Mouse (Mus musculus): Measurements from ENCODE around the gene Klhdc9. TPM values are rescaled to one million over a fixed set of nuclear protein-coding genes. Genes with fewer than 3 reads are reported as not detected.
"Not testable (repeated sequence)": the region's sequence is repeated elsewhere in the genome, so short reads cannot be mapped to it uniquely, and the experiment has no call there.

Klhdc9 gene
- polyA plus RNA-seq, 1 experiment from 2014 or later: 0.48 TPM

- Histone ChIP-seq H3K36me3 (ENCODE audit: control insufficient read depth, insufficient read depth) (peaks cover 50% of the 10 kb centered on the region), H3K27me3 (replicated peaks; ENCODE audit: control insufficient read depth, insufficient read depth, low read length) (no peaks in the 10 kb centered on the region), H3K27ac (ENCODE audit: low read depth, low read length) (peak overlapping the region; percentile 37; the same call in 1 of the 2 replicates), H3K4me3 (ENCODE audit: low read depth, low read length) (no peak overlapping the region), H3K4me2 (replicated peaks; ENCODE audit: low read depth) (0 out of 2 replicates have a peak overlapping the region, but pooled peaks have one; percentile 14), H3K9ac (ENCODE audit: low read depth, low read length) (no peak overlapping the region), H3K9me3 (ENCODE audit: control insufficient read depth) (no peaks in the 10 kb centered on the region), H3K4me1 (replicated peaks; ENCODE audit: control insufficient read depth, insufficient read depth, low read length) (no peaks in the 10 kb centered on the region; the same call in 1 of the 2 replicates)
- TF ChIP-seq CTCF (IDR thresholded peaks at IDR 0.05; ENCODE audit: low read depth): no peak
- ATAC-seq: peak; percentile 18; the same call in 1 of the 2 replicates
- 76% methylated on average over 16 of the region's 16 CpGs for WGBS
Observed at GRCm38 (mm10) chr1:171342262-171343207, 18.1 kb downstream of the Klhdc9 start.

DNA sequence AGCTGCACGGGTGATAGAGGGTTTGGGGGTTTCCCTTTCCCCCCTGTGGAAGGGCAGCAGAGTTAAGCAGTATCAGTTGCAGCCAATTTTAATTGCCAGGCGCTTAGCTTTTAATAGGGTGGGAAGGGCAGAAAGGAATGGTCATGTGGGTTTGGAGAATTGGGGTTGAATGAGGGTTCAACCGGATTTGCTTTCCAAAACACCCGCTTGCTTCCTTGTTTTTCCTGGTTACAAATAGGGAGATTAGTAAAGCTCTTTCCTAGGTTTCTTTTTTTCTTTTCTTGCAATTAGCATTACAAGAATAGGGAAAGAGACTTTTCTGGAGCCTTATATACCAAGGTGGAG is 30.4 kb downstream of the Klhdc9 start:
- Histone ChIP-seq H3K4me2 (replicated peaks; ENCODE audit: low read depth) (peak overlapping the region; percentile 82), H3K4me3 (ENCODE audit: low read depth, low read length) (peak overlapping the region; percentile 88), H3K36me3 (ENCODE audit: control insufficient read depth, insufficient read depth) (no peaks in the 10 kb centered on the region), H3K27me3 (replicated peaks; ENCODE audit: control insufficient read depth, insufficient read depth, low read length) (no peaks in the 10 kb centered on the region), H3K4me1 (replicated peaks; ENCODE audit: control insufficient read depth, insufficient read depth, low read length) (0 out of 2 replicates have a peak, but pooled peaks cover 7% of the 10 kb centered on the region), H3K9ac (ENCODE audit: low read depth, low read length) (peak overlapping the region; percentile 95), H3K9me3 (ENCODE audit: control insufficient read depth) (no peaks in the 10 kb centered on the region), H3K27ac (ENCODE audit: low read depth, low read length) (peak overlapping the region; percentile 99)
- TF ChIP-seq CTCF (IDR thresholded peaks at IDR 0.05; ENCODE audit: low read depth): no peak
- 0% methylated on average over 4 of the region's 4 CpGs for WGBS
- ATAC-seq: no peak

GRCm38 (mm10) chr1:171329433-171330215 is 31.0 kb downstream of the Klhdc9 start:
- Histone ChIP-seq H3K4me1 (replicated peaks; ENCODE audit: control insufficient read depth, insufficient read depth, low read length) (0 out of 2 replicates have a peak, but pooled peaks cover 7% of the 10 kb centered on the region), H3K4me3 (ENCODE audit: low read depth, low read length) (peak overlapping the region; percentile 88), H3K27me3 (replicated peaks; ENCODE audit: control insufficient read depth, insufficient read depth, low read length) (no peaks in the 10 kb centered on the region), H3K27ac (ENCODE audit: low read depth, low read length) (peak overlapping the region; percentile 99), H3K9me3 (ENCODE audit: control insufficient read depth) (no peaks in the 10 kb centered on the region), H3K36me3 (ENCODE audit: control insufficient read depth, insufficient read depth) (no peaks in the 10 kb centered on the region), H3K4me2 (replicated peaks; ENCODE audit: low read depth) (peak overlapping the region; percentile 82), H3K9ac (ENCODE audit: low read depth, low read length) (peak overlapping the region; percentile 95)
- ATAC-seq: peak; percentile 41
- TF ChIP-seq CTCF (IDR thresholded peaks at IDR 0.05; ENCODE audit: low read depth): no peak
- WGBS: 1% methylated on average over 52 of the region's 61 CpGs

DNA sequence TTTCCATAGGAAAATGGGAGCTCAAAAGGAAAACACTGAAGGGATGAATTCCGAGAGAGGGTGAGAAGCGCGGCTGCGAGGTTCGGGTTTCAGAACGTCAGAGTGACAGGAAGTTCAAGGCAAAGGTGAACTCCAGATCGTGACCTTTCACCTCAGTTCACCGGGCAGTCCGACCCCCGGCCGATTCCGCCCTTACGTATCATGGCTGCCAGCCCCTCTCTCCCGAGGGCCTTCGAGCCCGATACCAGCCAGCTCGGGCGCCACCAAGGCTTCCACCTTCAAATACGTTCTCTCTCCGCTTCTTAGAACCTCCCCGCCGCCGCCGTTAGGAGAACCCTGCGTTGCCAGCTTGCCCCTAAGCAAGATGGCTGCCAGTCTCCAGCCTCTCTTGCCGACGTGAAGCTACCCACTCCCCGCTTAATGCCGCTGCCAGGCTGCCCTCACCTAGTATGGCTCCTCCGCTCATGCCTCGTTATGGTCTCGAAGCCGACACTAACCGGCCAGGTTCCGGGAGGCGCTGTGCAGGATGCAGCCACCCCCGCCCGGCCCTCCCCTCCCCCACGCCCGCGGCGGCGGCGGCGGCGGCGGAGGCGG is 31.7 kb downstream of the Klhdc9 start, which contains the start of gene Dedd:
Dedd (plus strand) TSS at position 307 of the 594 bp plus-strand sequence.
- Histone ChIP-seq H3K36me3 (ENCODE audit: control insufficient read depth, insufficient read depth) (no peaks in the 10 kb centered on the region), H3K4me2 (replicated peaks; ENCODE audit: low read depth) (peak within 1 kb of the TSS; percentile 82), H3K4me3 (ENCODE audit: low read depth, low read length) (peak within 1 kb of the TSS; percentile 88), H3K27me3 (replicated peaks; ENCODE audit: control insufficient read depth, insufficient read depth, low read length) (no peaks in the 10 kb centered on the region), H3K9ac (ENCODE audit: low read depth, low read length) (peak within 1 kb of the TSS; percentile 95), H3K9me3 (ENCODE audit: control insufficient read depth) (no peaks in the 10 kb centered on the region), H3K4me1 (replicated peaks; ENCODE audit: control insufficient read depth, insufficient read depth, low read length) (0 out of 2 replicates have a peak, but pooled peaks cover 7% of the 10 kb centered on the region), H3K27ac (ENCODE audit: low read depth, low read length) (peak within 1 kb of the TSS; percentile 99)
- under 1% methylated on average over 47 of the region's 48 CpGs for WGBS
- peak; percentile 92 for ATAC-seq
- peak; percentile 49 for TF ChIP-seq CTCF (IDR thresholded peaks at IDR 0.05; ENCODE audit: low read depth)

GRCm38 (mm10) chr1:171328244-171328643 is 32.4 kb downstream of the Klhdc9 start:
- TF ChIP-seq CTCF (IDR thresholded peaks at IDR 0.05; ENCODE audit: low read depth): no peak
- 18% methylated on average over 9 of the region's 9 CpGs for WGBS

GRCm38 (mm10) chr1:171326588-171326987 is 34.0 kb downstream of the Klhdc9 start:
- H3K9me3 ChIP-seq (ENCODE audit: control insufficient read depth); ATAC-seq; H3K36me3 ChIP-seq (ENCODE audit: control insufficient read depth, insufficient read depth): not testable (repeated sequence)

More at GRCm38 (mm10) chr1:171328244-171328643, 32.4 kb downstream of the Klhdc9 start:
- H3K4me1 ChIP-seq (replicated peaks; ENCODE audit: control insufficient read depth, insufficient read depth, low read length): 0 out of 2 replicates have a peak, but pooled peaks cover 7% of the 10 kb centered on the region
- H3K9me3 ChIP-seq (ENCODE audit: control insufficient read depth): no peaks in the 10 kb centered on the region
- peak overlapping the region; percentile 99 for H3K27ac ChIP-seq (ENCODE audit: low read depth, low read length)
- H3K36me3 ChIP-seq (ENCODE audit: control insufficient read depth, insufficient read depth): no peaks in the 10 kb centered on the region
- H3K4me2 ChIP-seq (replicated peaks; ENCODE audit: low read depth): peak overlapping the region; percentile 82
- H3K4me3 ChIP-seq (ENCODE audit: low read depth, low read length): peak overlapping the region; percentile 88
- no peak for ATAC-seq
- H3K27me3 ChIP-seq (replicated peaks; ENCODE audit: control insufficient read depth, insufficient read depth, low read length): no peaks in the 10 kb centered on the region
- H3K9ac ChIP-seq (ENCODE audit: low read depth, low read length): peak overlapping the region; percentile 95

More at GRCm38 (mm10) chr1:171326588-171326987, 34.0 kb downstream of the Klhdc9 start:
- not testable (repeated sequence) for H3K9ac ChIP-seq (ENCODE audit: low read depth, low read length); H3K27me3 ChIP-seq (replicated peaks; ENCODE audit: control insufficient read depth, insufficient read depth, low read length); H3K4me2 ChIP-seq (replicated peaks; ENCODE audit: low read depth); H3K27ac ChIP-seq (ENCODE audit: low read depth, low read length); H3K4me1 ChIP-seq (replicated peaks; ENCODE audit: control insufficient read depth, insufficient read depth, low read length); H3K4me3 ChIP-seq (ENCODE audit: low read depth, low read length)
- 89% methylated on average over 4 of the region's 4 CpGs for WGBS

Data from intestine, postnatal 0 days (tissue).